Mouse (Mus musculus) heart, postnatal 0 days (tissue): ENCODE measurements around the gene Zbtb42. TPM values are rescaled to one million over a fixed set of nuclear protein-coding genes. Genes with fewer than 3 reads are reported as not detected.

Experiments used
- ATAC-seq: fragments of 200-750 bp; cut with Nextera tagmentation; 2 replicates; pipeline ENCODE4 v1.8.0; 2017; ENCODE audit warnings: low read depth, moderate number of reproducible peaks, moderate library complexity; ENCODE audit not compliant: insufficient read depth
- DNase-seq: peaks from one replicate; pipeline ENCODE4 v3.0.0-alpha.2; 2016; ENCODE audit warnings: low spot score
- H3K27ac ChIP-seq: fragments of 300-500 bp; sonication (generic); 2 replicates; pipeline ENCODE4 v1.5.1; 2014; ENCODE audit warnings: low read depth, mild to moderate bottlenecking
- H3K27me3 ChIP-seq: fragments of 300-500 bp; sonication (generic); 2 replicates; pipeline ENCODE4 v1.6.1; 2014; ENCODE audit warnings: low read length, mixed read lengths; ENCODE audit not compliant: control insufficient read depth, insufficient read depth
- H3K36me3 ChIP-seq: fragments of 300-500 bp; sonication (generic); replicated peaks from 2 replicates; pipeline ENCODE4 v1.6.1; 2014; ENCODE audit warnings: low read length, mixed read lengths; ENCODE audit not compliant: control insufficient read depth, insufficient read depth
- H3K4me1 ChIP-seq: fragments of 300-500 bp; sonication (generic); 2 replicates; pipeline ENCODE4 v1.6.1; 2014; ENCODE audit warnings: antibody characterized with exemption; ENCODE audit not compliant: control insufficient read depth, insufficient read depth
- H3K4me2 ChIP-seq: fragments of 300-500 bp; sonication (generic); 2 replicates; pipeline ENCODE4 v1.6.1; 2014; ENCODE audit warnings: low read depth, mild to moderate bottlenecking, low read length, moderate library complexity
- H3K4me3 ChIP-seq: fragments of 300-500 bp; sonication (generic); 2 replicates; pipeline ENCODE4 v1.5.1; 2014; ENCODE audit warnings: low read depth, low read length
- H3K9ac ChIP-seq: fragments of 300-500 bp; sonication (generic); replicated peaks from 2 replicates; pipeline ENCODE4 v1.6.1; 2014; ENCODE audit warnings: low read depth, low read length, mixed read lengths
- H3K9me3 ChIP-seq: fragments of 300-500 bp; sonication (generic); replicated peaks from 2 replicates; pipeline ENCODE4 v1.6.1; 2016; ENCODE audit warnings: low read length; ENCODE audit not compliant: control insufficient read depth
- CTCF ChIP-seq: IDR thresholded peaks from 2 replicates; pipeline ENCODE4 v1.5.1; 2016; ENCODE audit warnings: antibody characterized with exemption, control low read depth, low read depth
- EP300 ChIP-seq: IDR thresholded peaks from 2 replicates; pipeline ENCODE4 v1.6.1; 2016; ENCODE audit warnings: antibody characterized with exemption, low read depth
- WGBS: fragments of 180-500 bp; shearing (Covaris S2); extraction: QIAGEN DNeasy Blood & Tissue Kit; methylation state at CpG from one replicate; pipeline ENCODE4 v1.1.7; 2014; 5-methylcytosine and 5-hydroxymethylcytosine counted together
- polyA plus RNA-seq: library from polyadenylated mRNA; unstranded; fragments of >200 nt; fragmentation: Nextera tagmentation; extraction: Ambion mirVana; gene quantifications from 2 replicates; pipeline ENCODE4 v1.2.1, GENCODE M21; 2015
- total RNA-seq: library from RNA; depleted of rRNA; stranded (reverse); fragments of >200 nt; gene quantifications from 2 replicates; pipeline ENCODE4 v1.2.3, GENCODE M21; 2014; ENCODE audit warnings: low replicate concordance

Zbtb42 gene
- total and polyA plus RNA-seq, 2 experiments from 2014 or later = 3.2 to 4.6 TPM

DNA sequence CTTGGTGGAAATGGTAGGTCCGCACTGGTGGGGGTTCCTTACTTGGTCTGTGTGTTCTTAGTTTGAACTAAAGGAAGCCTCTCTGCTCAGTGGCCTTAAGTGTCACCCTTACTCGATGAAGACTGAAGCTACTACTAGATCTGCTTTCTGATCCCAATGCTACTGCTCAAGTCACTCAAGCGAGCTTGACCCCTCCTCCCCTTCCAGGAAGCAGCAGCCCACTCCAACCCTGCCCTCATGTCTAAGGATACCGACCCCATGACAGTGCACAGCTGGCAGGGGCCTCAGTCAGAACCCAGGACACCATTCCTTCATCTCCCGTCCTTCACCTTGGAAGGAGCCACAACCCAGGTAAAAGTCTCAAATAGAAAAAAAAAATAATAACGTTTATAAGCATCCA is 41.6 kb downstream of the Zbtb42 start, which contains the start of gene Cep170b:
Gene Cep170b, plus strand, starts transcription at position 240 of the 400 bp plus-strand sequence.
- peak within 1 kb of the TSS; percentile 69; the same call in 1 of the 2 replicates for H3K4me3 ChIP-seq
- WGBS = 79% methylated on average over 6 of the region's 6 CpGs
- H3K9ac ChIP-seq = no peak within 1 kb of the TSS; the same call in 1 of the 2 replicates
- peak within 1 kb of the TSS; percentile 99 for H3K4me2 ChIP-seq
- no peak for ATAC-seq
- no peaks in the 10 kb centered on the region for H3K36me3 ChIP-seq
- peaks cover 12% of the 10 kb centered on the region; the same call in 1 of the 2 replicates for H3K4me1 ChIP-seq
- TF ChIP-seq EP300 (no peak), CTCF (no peak)
- H3K9me3 ChIP-seq = no peaks in the 10 kb centered on the region
- H3K27ac ChIP-seq = peak within 1 kb of the TSS; percentile 44
- H3K27me3 ChIP-seq = 0 out of 2 replicates have a peak, but pooled peaks cover 7% of the 10 kb centered on the region
- no peak for DNase-seq

DNA sequence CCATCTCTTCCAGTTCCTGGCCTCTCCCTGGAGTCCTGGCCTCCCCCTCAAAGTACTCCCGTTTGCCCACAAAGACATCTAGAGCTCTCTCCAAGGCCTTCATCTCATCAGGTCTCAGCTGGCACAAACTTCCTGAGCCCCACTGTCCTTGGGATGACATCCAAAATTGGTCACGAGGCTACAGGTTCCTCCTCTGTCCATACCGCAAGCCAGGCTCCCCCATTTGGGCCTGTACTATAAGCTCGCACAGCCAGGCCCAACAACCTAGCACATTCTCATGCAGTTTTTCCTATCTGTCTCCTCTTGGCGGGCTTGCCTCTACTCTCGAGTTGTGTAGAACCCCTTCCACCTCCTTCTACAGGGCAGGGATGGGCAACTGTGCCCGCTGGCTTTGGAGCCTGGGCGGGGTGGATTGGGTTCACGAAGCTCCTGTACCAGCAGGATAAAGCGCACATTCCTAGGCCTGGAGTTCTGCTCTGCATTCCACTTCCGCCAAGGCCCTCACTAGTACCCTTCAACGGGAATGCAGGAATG is 42.3 kb downstream of the Zbtb42 start:
- no peak for TF ChIP-seq EP300
- TF ChIP-seq CTCF = no peak
- Histone ChIP-seq H3K36me3 (no peaks in the 10 kb centered on the region), H3K27ac (peak overlapping the region; percentile 44; the same call in 1 of the 2 replicates), H3K27me3 (0 out of 2 replicates have a peak, but pooled peaks cover 7% of the 10 kb centered on the region), H3K9me3 (no peaks in the 10 kb centered on the region), H3K9ac (no peak overlapping the region; the same call in 1 of the 2 replicates), H3K4me2 (peak overlapping the region; percentile 99), H3K4me3 (no peak overlapping the region), H3K4me1 (peaks cover 12% of the 10 kb centered on the region; the same call in 1 of the 2 replicates)
- 54% methylated on average over 12 of the region's 12 CpGs for WGBS
- peak; percentile 25; the same call in 1 of the 2 replicates for ATAC-seq
- DNase-seq = no peak

DNA sequence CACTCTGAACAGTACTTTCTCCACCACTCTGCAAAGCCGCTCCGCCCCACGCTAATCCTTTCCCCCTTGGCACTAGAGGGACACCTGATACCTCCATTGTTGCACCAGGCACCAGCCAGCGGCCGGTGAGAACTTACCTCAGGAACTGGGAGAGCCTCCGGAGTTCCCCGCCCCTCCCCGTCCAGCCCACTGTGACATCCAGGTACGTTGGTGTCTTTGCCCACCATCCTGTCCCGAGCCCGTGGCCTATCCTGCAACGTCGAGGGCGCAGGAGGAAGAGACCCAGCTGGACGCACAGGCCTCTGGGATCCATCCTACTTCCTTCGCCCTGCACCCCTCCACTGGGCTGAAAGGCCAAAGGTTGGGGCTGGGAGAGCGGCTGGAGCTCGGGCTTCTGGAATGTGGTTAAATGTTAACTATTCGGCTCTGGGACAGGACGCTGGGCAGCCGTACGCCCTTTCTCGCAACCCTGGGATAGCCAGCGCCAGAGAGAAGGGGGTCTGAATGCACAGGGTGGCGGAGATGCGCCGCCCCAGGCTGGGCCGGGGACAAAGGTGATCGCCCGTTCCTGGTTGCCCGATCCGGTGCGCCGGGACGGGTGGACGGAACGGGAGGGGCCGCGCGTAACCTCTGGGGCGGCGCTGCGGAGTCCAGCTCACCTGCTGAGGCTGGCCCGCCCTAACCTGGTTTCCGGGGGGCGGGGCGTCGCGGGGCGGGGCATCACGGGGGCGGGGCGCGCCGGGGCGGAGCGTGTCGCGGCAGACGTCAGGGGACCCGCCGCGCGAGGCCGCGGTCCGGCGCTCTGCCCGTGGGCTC is 43.0 kb downstream of the Zbtb42 start:
- H3K27me3 ChIP-seq = 0 out of 2 replicates have a peak, but pooled peaks cover 7% of the 10 kb centered on the region
- H3K36me3 ChIP-seq = no peaks in the 10 kb centered on the region
- peak overlapping the region; percentile 99 for H3K4me2 ChIP-seq
- TF ChIP-seq CTCF = no peak
- TF ChIP-seq EP300 = no peak
- ATAC-seq = peak; percentile 59
- H3K4me1 ChIP-seq = peaks cover 12% of the 10 kb centered on the region; the same call in 1 of the 2 replicates
- peak overlapping the region; percentile 69 for H3K4me3 ChIP-seq
- peak overlapping the region; percentile 79 for H3K9ac ChIP-seq
- DNase-seq = peak; percentile 16
- peak overlapping the region; percentile 39 for H3K27ac ChIP-seq
- H3K9me3 ChIP-seq = no peaks in the 10 kb centered on the region
- WGBS = 5% methylated on average over 48 of the region's 69 CpGs

DNA sequence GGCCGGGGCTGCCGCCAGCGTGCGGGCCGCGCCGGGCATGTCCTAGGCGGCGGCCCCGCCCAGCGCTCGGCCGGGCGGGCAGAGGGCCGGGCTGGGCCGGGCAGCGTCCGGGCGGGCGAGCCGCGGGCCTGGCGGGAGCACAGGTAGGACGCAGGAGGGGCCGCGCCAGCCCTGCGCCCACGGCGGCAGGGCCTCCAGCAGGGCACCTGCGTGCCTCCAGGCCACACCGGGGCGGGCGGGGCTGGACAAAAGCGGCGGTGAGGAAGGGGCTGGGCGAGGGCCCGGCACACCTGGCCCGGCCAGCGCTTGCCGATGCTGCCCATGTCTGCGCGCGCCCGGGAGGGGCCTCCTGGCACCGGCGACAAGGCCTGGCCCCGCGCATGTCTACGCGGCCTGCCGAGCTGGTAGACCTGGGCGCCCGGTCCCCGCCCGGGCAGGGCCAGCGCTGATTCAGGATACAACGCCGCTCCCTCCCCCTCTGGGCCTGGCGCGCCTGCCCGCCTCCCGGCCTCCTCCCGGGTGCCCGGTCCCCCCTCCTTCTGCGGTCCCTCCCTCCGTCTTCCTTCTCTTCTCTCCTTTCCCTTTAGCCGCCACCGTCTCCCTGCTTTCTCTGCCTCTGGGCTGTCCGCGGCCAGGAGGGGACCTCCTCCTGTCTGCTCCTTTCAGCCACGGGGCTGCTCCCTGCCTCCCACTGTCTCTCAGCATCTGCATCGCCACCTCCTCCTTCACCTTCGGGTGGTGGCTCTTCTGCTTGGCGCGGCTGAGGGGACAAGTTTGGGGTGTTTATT is 43.8 kb downstream of the Zbtb42 start:
- H3K4me1 ChIP-seq = peaks cover 12% of the 10 kb centered on the region; the same call in 1 of the 2 replicates
- H3K9me3 ChIP-seq = no peaks in the 10 kb centered on the region
- under 1% methylated on average over 32 of the region's 75 CpGs for WGBS
- H3K27me3 ChIP-seq = 0 out of 2 replicates have a peak, but pooled peaks cover 7% of the 10 kb centered on the region
- H3K36me3 ChIP-seq = no peaks in the 10 kb centered on the region
- H3K4me3 ChIP-seq = peak overlapping the region; percentile 69
- peak overlapping the region; percentile 99 for H3K4me2 ChIP-seq
- ATAC-seq (peak; percentile 53), DNase-seq (no peak)
- TF ChIP-seq CTCF (no peak), EP300 (no peak)
- peak overlapping the region; percentile 39; the same call in 1 of the 2 replicates for H3K27ac ChIP-seq
- H3K9ac ChIP-seq = peak overlapping the region; percentile 79

- no peak for TF ChIP-seq CTCF
- TF ChIP-seq EP300 = no peak
- H3K4me2 ChIP-seq = peak overlapping the region; percentile 99
- no peak for DNase-seq
- H3K4me1 ChIP-seq = peaks cover 12% of the 10 kb centered on the region; the same call in 1 of the 2 replicates
- H3K27me3 ChIP-seq = 0 out of 2 replicates have a peak, but pooled peaks cover 7% of the 10 kb centered on the region
- H3K9me3 ChIP-seq = no peaks in the 10 kb centered on the region
- ATAC-seq = no peak
- H3K4me3 ChIP-seq = peak overlapping the region; percentile 69
- H3K36me3 ChIP-seq = no peaks in the 10 kb centered on the region
- H3K9ac ChIP-seq = peak overlapping the region; percentile 79; the same call in 1 of the 2 replicates
- WGBS = 32% methylated on average over 5 of the region's 5 CpGs
- H3K27ac ChIP-seq = no peak overlapping the region
Observed at GRCm38 (mm10) chr12:112723028-112723330, 44.4 kb downstream of the Zbtb42 start.
